Mouse (Mus musculus): ENCODE results near the gene Rarg. TPM values are rescaled to one million over a fixed set of nuclear protein-coding genes. Genes with fewer than 3 reads are reported as not detected.

Rarg gene
- total and polyA plus RNA-seq, 3 experiments, result 0.39 to 5.8 TPM; not detected in 1

DNA sequence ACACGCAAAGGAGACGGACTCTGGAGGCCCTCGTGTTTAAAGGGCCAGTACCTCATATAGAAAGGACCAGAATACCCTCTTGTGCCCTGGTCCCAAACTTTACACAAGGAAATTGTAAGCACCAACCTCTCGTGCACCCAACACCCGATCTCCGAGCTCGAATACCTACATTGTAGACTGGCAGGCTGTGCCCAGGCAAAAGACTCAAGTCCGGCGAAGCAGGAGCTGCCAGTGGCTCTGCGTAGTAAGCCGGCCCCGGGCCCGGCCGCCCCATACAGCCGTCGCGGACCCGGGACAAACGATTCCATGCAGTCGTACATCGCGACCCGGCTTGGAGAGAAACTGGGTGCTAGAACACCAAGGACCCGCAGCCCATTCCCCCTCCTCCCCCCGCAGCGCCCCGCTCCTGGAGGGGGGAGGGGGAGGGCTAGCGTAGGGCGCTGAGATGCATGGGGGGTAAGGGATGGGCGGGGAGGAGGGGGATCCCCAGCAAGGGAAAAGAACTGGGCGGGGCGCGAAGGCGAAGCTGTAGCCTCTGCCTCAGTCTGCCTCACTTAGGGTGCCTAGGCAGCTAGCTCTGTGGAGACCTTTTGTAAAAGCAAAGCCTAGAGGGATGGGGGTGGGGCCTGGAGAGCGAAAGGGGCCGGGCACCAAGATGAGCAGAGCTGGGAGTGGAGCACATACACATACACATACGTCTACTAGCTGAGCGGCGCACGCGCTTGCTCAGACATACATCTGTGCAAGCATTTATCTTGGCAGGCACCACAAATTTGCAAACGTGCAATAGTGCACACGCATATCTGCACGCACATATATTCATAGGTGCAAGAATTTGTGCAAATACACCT is 11.2 kb downstream of the Rarg start (continued):
- TF ChIP-seq ZKSCAN1 (IDR thresholded peaks at IDR 0.05; ENCODE audit: low read depth, low read length), result no peak
- no peak for TF ChIP-seq UBTF (IDR thresholded peaks at IDR 0.05; ENCODE audit: borderline replicate concordance, insufficient read depth, low read depth, low read length)
- no peak for TF ChIP-seq EP300 (IDR thresholded peaks at IDR 0.05; ENCODE audit: low read depth in 1 of 2, low read length in 2 of 2)
- no peak for TF ChIP-seq USF2 (IDR thresholded peaks at IDR 0.05; ENCODE audit: borderline replicate concordance in 1 of 2, insufficient read depth in 1 of 2, low read depth in 1 of 2, low read length in 2 of 2)
- no peak for TF ChIP-seq GABPA (IDR thresholded peaks at IDR 0.05; ENCODE audit: low read depth, low read length)
- no peak for TF ChIP-seq RAD21 (IDR thresholded peaks at IDR 0.05; ENCODE audit: low read depth, low read length)
- no peak for TF ChIP-seq CTCF (IDR thresholded peaks at IDR 0.05 in 2 of 3, conservative IDR thresholded peaks at IDR 0.05 in 1 of 3; ENCODE audit: control insufficient read depth in 1 of 3, insufficient read depth in 1 of 3, low read depth in 2 of 3, low read length in 3 of 3, poor library complexity in 1 of 3, severe bottlenecking in 1 of 3)
- peak; percentile 36; the same call in 1 of the 2 replicates for TF ChIP-seq NELFE (IDR thresholded peaks at IDR 0.05; ENCODE audit: low read depth, low read length)
- no peak for TF ChIP-seq TBP (IDR thresholded peaks at IDR 0.05; ENCODE audit: low read depth, low read length)
- TF ChIP-seq RCOR1 (IDR thresholded peaks at IDR 0.05; ENCODE audit: low read depth, low read length), result no peak
- no peak for TF ChIP-seq ZC3H11A (IDR thresholded peaks at IDR 0.05; ENCODE audit: low read depth, low read length)

DNA sequence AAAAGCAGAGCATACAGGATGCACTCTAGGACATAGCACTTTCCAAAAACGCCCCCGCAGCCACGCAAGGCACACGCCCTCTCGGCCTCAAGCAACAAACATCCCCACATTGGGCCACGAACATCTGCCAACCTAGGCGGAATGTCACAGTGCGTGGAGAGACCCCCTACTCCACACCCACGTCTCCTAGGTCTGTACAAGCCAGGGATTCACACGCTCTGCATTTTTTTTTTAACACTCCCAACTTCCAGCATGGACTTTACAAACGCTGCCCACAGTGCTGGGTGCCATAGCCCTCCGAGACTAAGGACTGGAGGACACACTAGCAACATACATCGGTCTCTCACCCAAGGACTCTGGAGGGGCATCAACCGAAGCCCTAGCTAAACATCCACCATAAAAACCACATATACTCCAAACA is 11.8 kb downstream of the Rarg start:
- peaks cover 12 to 21% of the 10 kb centered on the region in 2 experiments for H3K27me3 ChIP-seq (ENCODE audit: control insufficient read depth in 1 of 2, insufficient read depth in 2 of 2, low read length in 2 of 2)
- peaks cover 0 to 7% of the 10 kb centered on the region in 2 experiments; a peak in 2 of 4 replicates for H3K36me3 ChIP-seq (ENCODE audit: control insufficient read depth in 1 of 2, insufficient read depth in 2 of 2, low read length in 2 of 2)
- H3K79me2 ChIP-seq (ENCODE audit: control insufficient read depth, insufficient read depth, low read length, poor library complexity), result no peaks in the 10 kb centered on the region; the same call in 1 of the 2 replicates
- H3K4me1 ChIP-seq (ENCODE audit: control insufficient read depth in 1 of 2, insufficient read depth in 2 of 2, low read length in 2 of 2), result peaks cover 5 to 28% of the 10 kb centered on the region in 2 experiments
- peak overlapping the region; percentile 63 for H3K9ac ChIP-seq (ENCODE audit: control insufficient read depth, low read depth, low read length, poor library complexity, severe bottlenecking)
- TF ChIP-seq MXI1 (IDR thresholded peaks at IDR 0.05; ENCODE audit: low read depth, low read length) (peak; percentile 64), ZNF384 (IDR thresholded peaks at IDR 0.05; ENCODE audit: low read depth, low read length) (peak; percentile 45), MAX (IDR thresholded peaks at IDR 0.05; ENCODE audit: low read length) (peak; percentile 56; the same call in 1 of the 2 replicates), GABPA (IDR thresholded peaks at IDR 0.05; ENCODE audit: low read depth, low read length) (no peak), MAFK (IDR thresholded peaks at IDR 0.05; ENCODE audit: borderline replicate concordance, low read depth, low read length) (no peak)
- H3K9me3 ChIP-seq (replicated peaks; ENCODE audit: insufficient read depth, low read length), result no peaks in the 10 kb centered on the region
- H3K4me3 ChIP-seq (ENCODE audit: control insufficient read depth in 1 of 2, insufficient read depth in 1 of 2, low read depth in 2 of 2, low read length in 2 of 2), result peak overlapping the region; percentile 67 to 79
- DNase-seq (ENCODE audit: low read depth, low spot score), result no peak
- H3K27ac ChIP-seq (ENCODE audit: control insufficient read depth, low read depth, low read length), result no peak overlapping the region

All from MEL (cell line).